Mouse (Mus musculus): ENCODE results near the gene Rab37. TPM values are rescaled to one million over a fixed set of nuclear protein-coding genes. Genes with fewer than 3 reads are reported as not detected.

Gene Rab37
- polyA plus RNA-seq, 1 experiment = 0.02 TPM

- Histone ChIP-seq H3K4me3 (no peak overlapping the region), H3K27me3 (ENCODE audit: control insufficient read depth, insufficient read depth, insufficient read length) (peaks cover 18% of the 10 kb centered on the region), H3ac (ENCODE audit: control insufficient read depth, insufficient read length) (no peak overlapping the region), H3K36me3 (ENCODE audit: control insufficient read depth, insufficient read depth) (no peaks in the 10 kb centered on the region), H3K4me2 (ENCODE audit: low read depth) (no peak overlapping the region), H3K79me2 (ENCODE audit: control insufficient read depth, insufficient read depth) (no peaks in the 10 kb centered on the region)
- no peak for TF ChIP-seq USF1 (IDR thresholded peaks at IDR 0.05; ENCODE audit: low read depth)
- no peak for TF ChIP-seq TCF12 (IDR thresholded peaks at IDR 0.05; ENCODE audit: insufficient read depth, poor library complexity, severe bottlenecking)
- TF ChIP-seq REST (IDR thresholded peaks at IDR 0.05; ENCODE audit: insufficient read depth, insufficient read length) = no peak
- no peak for TF ChIP-seq TCF3 (IDR thresholded peaks at IDR 0.05; ENCODE audit: insufficient read length, low read depth)
- no peak for TF ChIP-seq MYOG (IDR thresholded peaks at IDR 0.05; ENCODE audit: control insufficient read depth in 1 of 3, insufficient read depth in 1 of 3, insufficient read length in 2 of 3, low read depth in 2 of 3)
- no peak for TF ChIP-seq SRF (IDR thresholded peaks at IDR 0.05; ENCODE audit: control insufficient read depth, insufficient read length, low read depth)
- no peak for TF ChIP-seq POLR2AphosphoS2 (IDR thresholded peaks at IDR 0.05; ENCODE audit: insufficient read length, low read depth)
- no peak for TF ChIP-seq CEBPB (IDR thresholded peaks at IDR 0.05; ENCODE audit: insufficient read depth, poor library complexity, severe bottlenecking)
- no peak for TF ChIP-seq E2F4 (IDR thresholded peaks at IDR 0.05; ENCODE audit: insufficient read depth)
- no peak for TF ChIP-seq MYOD1 (IDR thresholded peaks at IDR 0.05; ENCODE audit: control insufficient read depth in 1 of 3, insufficient read length in 2 of 3, low read depth in 2 of 3)
- no peak for TF ChIP-seq POLR2A (IDR thresholded peaks at IDR 0.05; ENCODE audit: insufficient read length, low read depth)
- TF ChIP-seq MAX (IDR thresholded peaks at IDR 0.05; ENCODE audit: low read depth) = no peak
Observed at GRCm38 (mm10) chr11:115153088-115153487, 61.9 kb downstream of the Rab37 start.

GRCm38 (mm10) chr11:115153699-115154292, 62.6 kb downstream of the Rab37 start:
- no peaks in the 10 kb centered on the region for H3K79me2 ChIP-seq (ENCODE audit: control insufficient read depth, insufficient read depth)
- H3K36me3 ChIP-seq (ENCODE audit: control insufficient read depth, insufficient read depth) = no peaks in the 10 kb centered on the region
- H3K4me3 ChIP-seq = no peak overlapping the region
- peak overlapping the region; percentile 18 for H3K4me2 ChIP-seq (ENCODE audit: low read depth)
- TF ChIP-seq POLR2A (IDR thresholded peaks at IDR 0.05; ENCODE audit: insufficient read length, low read depth) = no peak
- TF ChIP-seq USF1 (IDR thresholded peaks at IDR 0.05; ENCODE audit: low read depth) = no peak
- TF ChIP-seq TCF3 (IDR thresholded peaks at IDR 0.05; ENCODE audit: insufficient read length, low read depth) = no peak
- no peak for TF ChIP-seq MAX (IDR thresholded peaks at IDR 0.05; ENCODE audit: low read depth)
- no peak for TF ChIP-seq REST (IDR thresholded peaks at IDR 0.05; ENCODE audit: insufficient read depth, insufficient read length)
- no peak for TF ChIP-seq MYOG (IDR thresholded peaks at IDR 0.05; ENCODE audit: control insufficient read depth in 1 of 3, insufficient read depth in 1 of 3, insufficient read length in 2 of 3, low read depth in 2 of 3)
- no peak for TF ChIP-seq E2F4 (IDR thresholded peaks at IDR 0.05; ENCODE audit: insufficient read depth)
- no peak for TF ChIP-seq POLR2AphosphoS2 (IDR thresholded peaks at IDR 0.05; ENCODE audit: insufficient read length, low read depth)
- TF ChIP-seq SRF (IDR thresholded peaks at IDR 0.05; ENCODE audit: control insufficient read depth, insufficient read length, low read depth) = no peak
- no peak for TF ChIP-seq TCF12 (IDR thresholded peaks at IDR 0.05; ENCODE audit: insufficient read depth, poor library complexity, severe bottlenecking)
- TF ChIP-seq MYOD1 (IDR thresholded peaks at IDR 0.05; ENCODE audit: control insufficient read depth in 1 of 3, insufficient read length in 2 of 3, low read depth in 2 of 3) = no peak
- TF ChIP-seq CEBPB (IDR thresholded peaks at IDR 0.05; ENCODE audit: insufficient read depth, poor library complexity, severe bottlenecking) = no peak
- peaks cover 18% of the 10 kb centered on the region for H3K27me3 ChIP-seq (ENCODE audit: control insufficient read depth, insufficient read depth, insufficient read length)
- no peak overlapping the region for H3ac ChIP-seq (ENCODE audit: control insufficient read depth, insufficient read length)

GRCm38 (mm10) chr11:115155053-115155634, 63.9 kb downstream of the Rab37 start:
- no peak overlapping the region for H3ac ChIP-seq (ENCODE audit: control insufficient read depth, insufficient read length)
- no peaks in the 10 kb centered on the region for H3K36me3 ChIP-seq (ENCODE audit: control insufficient read depth, insufficient read depth)
- TF ChIP-seq CEBPB (IDR thresholded peaks at IDR 0.05; ENCODE audit: insufficient read depth, poor library complexity, severe bottlenecking) = no peak
- no peak for TF ChIP-seq TCF3 (IDR thresholded peaks at IDR 0.05; ENCODE audit: insufficient read length, low read depth)
- TF ChIP-seq POLR2A (IDR thresholded peaks at IDR 0.05; ENCODE audit: insufficient read length, low read depth) = no peak
- TF ChIP-seq MAX (IDR thresholded peaks at IDR 0.05; ENCODE audit: low read depth) = no peak
- no peak for TF ChIP-seq E2F4 (IDR thresholded peaks at IDR 0.05; ENCODE audit: insufficient read depth)
- TF ChIP-seq USF1 (IDR thresholded peaks at IDR 0.05; ENCODE audit: low read depth) = no peak
- no peak for TF ChIP-seq MYOD1 (IDR thresholded peaks at IDR 0.05; ENCODE audit: control insufficient read depth in 1 of 3, insufficient read length in 2 of 3, low read depth in 2 of 3)
- no peak for TF ChIP-seq POLR2AphosphoS2 (IDR thresholded peaks at IDR 0.05; ENCODE audit: insufficient read length, low read depth)
- no peak overlapping the region for H3K4me2 ChIP-seq (ENCODE audit: low read depth)
- H3K27me3 ChIP-seq (ENCODE audit: control insufficient read depth, insufficient read depth, insufficient read length) = peaks cover 18% of the 10 kb centered on the region
- no peaks in the 10 kb centered on the region for H3K79me2 ChIP-seq (ENCODE audit: control insufficient read depth, insufficient read depth)
- H3K4me3 ChIP-seq = no peak overlapping the region

- Histone ChIP-seq H3K4me2 (ENCODE audit: low read depth) (no peak overlapping the region), H3ac (ENCODE audit: control insufficient read depth, insufficient read length) (no peak overlapping the region), H3K79me2 (ENCODE audit: control insufficient read depth, insufficient read depth) (no peaks in the 10 kb centered on the region), H3K27me3 (ENCODE audit: control insufficient read depth, insufficient read depth, insufficient read length) (peaks cover 18% of the 10 kb centered on the region), H3K36me3 (ENCODE audit: control insufficient read depth, insufficient read depth) (no peaks in the 10 kb centered on the region), H3K4me3 (no peak overlapping the region)
- TF ChIP-seq CEBPB (IDR thresholded peaks at IDR 0.05; ENCODE audit: insufficient read depth, poor library complexity, severe bottlenecking) (no peak), MYOG (IDR thresholded peaks at IDR 0.05; ENCODE audit: control insufficient read depth in 1 of 3, insufficient read depth in 1 of 3, insufficient read length in 2 of 3, low read depth in 2 of 3) (no peak), MYOD1 (IDR thresholded peaks at IDR 0.05; ENCODE audit: control insufficient read depth in 1 of 3, insufficient read length in 2 of 3, low read depth in 2 of 3) (no peak), MAX (IDR thresholded peaks at IDR 0.05; ENCODE audit: low read depth) (no peak)
Observed at GRCm38 (mm10) chr11:115157933-115158719, 66.9 kb downstream of the Rab37 start.

All from myocyte (in vitro differentiated cells).